Mouse (Mus musculus) activated CD4-positive, CD25-positive, alpha-beta regulatory T cell, adult 4 months (primary cell): ENCODE measurements at regions not wholly inside any gene's neighbourhood (a gene's known extent, or its start where the extent isn't known, plus 50 kb on each side); places are given as distances from the start of the nearest gene placed in this dataset.

ENCODE experiments used
- ATAC-seq: one replicate; pipeline ENCODE4 v1.8.0; 2017

DNA sequence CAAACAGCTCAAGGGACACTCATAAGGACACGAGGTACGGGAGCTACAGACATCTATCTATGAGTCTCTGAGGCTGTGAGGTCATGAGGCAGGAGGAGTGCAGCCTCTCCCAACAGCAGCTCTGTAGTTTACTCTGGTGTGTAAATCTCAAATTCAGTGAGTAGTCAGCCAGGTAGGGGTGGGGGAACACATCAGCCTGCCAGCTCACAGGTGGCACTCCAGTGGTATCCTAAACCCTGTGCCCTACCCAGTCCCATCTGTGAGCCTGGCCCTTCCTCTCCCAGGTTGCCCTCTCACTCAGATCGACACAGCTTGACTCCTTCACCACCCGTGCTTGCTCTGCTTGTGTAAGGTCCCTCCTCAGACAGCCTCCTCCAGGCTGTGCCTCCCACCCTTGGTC, 202.2 kb downstream of the Sipa1l2 start:
- no peak for ATAC-seq

DNA sequence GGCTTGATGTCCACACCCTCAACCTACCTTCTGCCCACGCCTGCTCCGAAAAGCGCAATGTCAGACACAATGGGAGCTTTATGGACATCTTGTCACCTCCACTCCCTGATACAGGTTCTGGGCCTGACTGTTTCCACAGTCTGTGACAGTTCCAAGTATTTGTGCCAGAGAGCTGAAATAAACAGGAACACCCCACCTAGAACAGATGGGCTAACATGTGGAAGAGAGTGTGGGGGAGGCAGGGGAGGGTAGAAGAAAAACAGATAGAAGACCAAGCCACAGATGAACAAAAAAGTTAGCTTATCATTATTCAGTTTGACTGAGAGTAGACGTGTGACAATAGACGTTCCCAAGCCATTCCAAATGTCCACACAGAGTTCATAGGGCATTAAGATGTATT, 204.6 kb downstream of the Sipa1l2 start:
- no peak for ATAC-seq

DNA sequence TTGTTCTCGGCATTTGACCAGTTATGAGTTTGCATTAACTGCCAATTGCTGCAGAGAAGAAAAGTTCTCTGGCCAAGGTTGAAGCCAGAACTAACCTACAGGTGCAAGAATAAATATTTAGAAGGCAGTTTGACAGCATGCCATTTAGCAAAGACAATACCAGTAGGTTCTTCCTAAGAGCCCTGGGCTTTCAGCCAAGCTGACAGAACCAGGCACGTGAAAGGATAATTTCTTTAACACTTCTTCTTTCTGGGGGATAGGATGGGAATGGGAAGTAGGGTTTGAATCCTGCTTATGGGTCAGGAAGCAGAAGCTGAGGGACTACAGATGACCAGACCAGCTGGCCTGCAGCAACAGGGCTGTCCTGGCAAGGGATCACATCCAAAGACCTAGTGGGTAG, 210.2 kb downstream of the Sipa1l2 start:
- ATAC-seq: no peak

DNA sequence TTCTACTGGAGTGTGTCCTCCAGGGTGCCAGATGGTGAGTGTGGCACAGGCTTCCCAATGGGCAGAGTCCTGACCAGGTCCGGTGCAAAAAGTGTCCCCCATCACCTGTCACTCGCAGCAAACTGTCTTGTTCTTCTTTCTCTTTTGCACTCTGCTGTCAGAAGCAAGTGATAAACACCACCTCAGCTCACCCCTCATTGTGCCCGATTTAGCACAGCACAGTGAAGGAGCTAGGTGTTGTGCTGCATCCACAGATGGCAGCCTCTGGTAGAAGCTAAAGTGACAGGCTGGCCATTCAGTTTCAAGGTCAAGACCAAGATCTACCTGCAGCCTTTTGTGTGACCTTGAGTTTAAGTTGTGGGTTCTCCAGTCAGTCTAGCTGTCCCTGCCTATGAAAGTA, 211.8 kb downstream of the Sipa1l2 start:
- no peak for ATAC-seq

DNA sequence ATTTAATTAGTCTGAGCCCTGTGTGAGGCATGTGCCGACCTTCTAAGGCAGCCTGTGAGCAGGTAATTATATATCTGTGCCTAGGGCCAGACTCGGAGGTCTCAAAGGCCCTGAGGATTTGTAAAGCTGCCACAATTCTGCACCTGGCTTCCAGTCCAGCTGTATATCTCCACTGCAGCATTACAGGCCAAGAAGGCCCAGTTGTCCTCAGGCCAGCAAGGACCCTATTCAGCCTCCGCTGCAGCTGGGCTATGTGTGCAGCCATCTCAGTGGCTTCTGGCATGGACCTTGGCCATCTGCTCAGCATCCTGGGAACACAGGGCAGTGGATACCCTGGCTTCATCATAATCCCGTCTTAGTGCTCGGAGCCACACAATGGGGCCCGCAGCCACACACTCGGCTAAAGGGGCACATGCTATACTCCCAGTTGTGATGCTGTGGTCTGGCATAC, 214.5 kb downstream of the Sipa1l2 start:
- no peak for ATAC-seq

DNA sequence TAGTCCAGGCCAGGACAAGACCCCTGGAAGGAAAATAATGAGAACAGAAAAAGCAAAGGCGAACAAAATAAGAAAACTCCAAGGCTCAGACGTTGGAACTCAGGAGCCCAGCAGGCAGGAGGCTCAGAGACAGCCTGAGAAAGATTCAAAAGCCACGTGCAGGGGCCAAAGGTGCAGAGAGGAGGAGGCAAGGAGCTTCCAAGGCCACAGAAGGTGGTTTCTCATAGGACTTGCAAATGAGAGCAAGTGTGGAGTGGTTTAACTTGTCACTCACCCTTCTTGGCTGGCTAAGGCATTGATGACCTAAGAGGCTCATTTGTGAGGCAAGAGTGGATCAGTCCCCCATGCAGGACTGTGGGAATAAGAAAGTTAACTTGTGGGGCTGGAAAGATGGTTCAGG, 217.3 kb downstream of the Sipa1l2 start:
- no peak for ATAC-seq

DNA sequence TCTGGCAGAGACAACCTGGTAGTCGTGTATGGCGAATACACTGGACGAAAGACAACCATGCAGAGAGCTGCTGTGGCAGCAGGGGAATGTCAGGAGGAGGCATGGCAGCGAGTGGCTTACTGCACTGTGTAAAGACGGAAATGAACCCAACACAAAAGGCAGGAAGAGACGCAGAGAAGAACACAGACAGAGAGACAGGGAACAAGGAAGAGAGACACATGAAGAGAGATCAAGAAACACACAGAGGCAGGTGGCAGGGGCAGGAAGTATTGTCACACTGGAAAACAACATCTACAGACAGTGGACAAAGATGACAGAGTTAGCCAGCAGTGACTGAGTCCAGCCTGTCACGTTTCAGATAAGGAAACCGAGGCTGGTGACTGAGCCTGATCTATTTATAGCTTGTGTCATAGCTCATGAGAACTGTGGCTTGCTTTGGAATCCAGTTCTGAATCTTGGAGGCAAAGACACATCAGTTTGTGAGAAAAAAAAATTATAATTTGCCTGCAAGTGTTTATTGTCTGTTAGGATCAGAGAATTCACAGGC, 218.0 kb downstream of the Sipa1l2 start:
- ATAC-seq: no peak

DNA sequence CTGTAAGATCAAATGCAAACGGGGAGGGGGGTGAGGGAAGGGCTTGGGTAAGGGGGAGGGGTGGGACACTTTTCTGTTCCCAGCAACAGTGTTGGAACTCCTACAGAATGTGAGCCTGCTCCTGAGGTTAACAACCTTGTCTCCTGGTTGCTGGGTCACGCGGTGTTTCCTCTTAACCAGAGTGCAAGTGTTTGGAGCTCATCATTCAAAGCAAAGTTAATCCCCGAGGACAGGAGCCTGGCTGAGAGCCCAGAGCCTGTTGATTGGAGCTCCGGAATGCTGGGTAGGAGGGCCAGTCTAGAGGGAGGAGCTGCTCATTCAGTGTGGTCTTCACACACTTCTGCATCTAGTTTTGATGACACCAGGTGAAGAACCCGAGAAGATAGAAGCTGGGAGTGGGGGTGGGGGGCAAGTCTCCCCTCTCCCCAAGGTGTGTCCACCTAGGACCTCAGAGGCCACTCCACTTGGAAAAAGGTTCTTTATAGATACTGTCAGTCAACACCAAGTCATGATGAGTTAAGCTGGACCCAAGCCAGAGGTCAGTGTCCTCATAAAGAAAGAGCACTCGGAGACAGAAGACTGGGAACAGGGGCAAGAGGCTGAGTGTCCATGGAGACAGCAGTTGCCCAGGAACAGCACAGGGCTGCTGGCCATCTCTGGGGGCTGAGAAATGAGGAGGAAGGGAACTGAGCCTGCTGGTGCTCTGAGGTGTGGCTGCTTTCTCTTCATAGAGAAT, 220.2 kb downstream of the Sipa1l2 start:
- ATAC-seq: no peak

DNA sequence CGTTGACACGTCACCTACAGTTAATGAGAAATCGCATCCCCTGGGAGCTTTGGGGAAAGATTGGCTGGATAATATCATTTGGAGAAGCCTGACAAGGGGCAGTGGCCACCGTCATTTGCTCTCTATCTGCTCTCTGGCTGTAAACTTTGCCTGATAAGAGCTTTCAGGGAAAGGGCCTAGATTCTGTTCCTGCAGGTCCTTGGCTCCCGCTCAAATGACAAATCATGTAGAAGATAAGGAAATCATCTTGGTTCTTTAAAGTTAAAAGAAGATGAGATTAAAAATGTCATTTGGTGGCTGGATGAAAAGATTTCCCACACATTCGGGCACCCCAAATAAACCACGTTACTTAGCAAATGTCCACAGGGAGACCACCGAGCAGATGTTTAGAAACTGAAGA, 223.4 kb downstream of the Sipa1l2 start:
- ATAC-seq: no peak

DNA sequence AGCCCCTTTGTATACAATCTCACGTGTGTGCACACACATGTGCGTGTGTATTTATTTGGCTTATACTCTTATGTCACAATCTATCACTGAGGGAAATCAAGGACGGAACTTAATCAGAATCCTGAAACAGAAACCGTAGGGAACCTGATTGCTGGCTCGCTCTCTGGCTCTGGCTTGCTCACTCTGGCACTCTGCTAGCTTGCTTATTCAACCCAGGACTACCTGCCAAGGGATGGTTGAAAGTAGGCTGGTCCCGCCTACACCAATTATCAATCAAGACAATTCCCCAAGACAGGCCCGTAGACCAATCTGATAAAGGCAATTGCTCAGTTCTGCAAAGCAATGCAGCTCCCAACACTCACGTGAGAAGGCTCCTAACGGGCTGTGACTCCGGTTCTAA, 224.0 kb downstream of the Sipa1l2 start:
- no peak for ATAC-seq

DNA sequence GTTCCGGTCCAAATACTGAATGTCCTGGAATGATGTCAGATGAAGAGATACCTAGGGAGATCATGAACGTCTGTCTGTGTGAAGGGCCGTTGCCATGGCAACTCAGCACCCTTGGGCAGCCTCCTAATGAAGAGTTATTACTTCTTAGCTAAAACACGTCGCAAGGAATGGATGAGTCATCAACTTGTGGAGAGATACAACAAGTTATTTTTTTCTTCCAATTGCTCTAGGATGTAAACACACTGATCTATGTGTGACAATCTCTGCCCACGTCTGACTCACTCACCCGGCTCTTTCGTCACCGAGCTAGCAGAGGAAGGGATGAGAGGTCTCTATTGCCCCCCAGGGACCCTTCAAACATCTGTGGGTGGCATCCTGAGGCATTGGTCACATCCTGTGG, 225.7 kb downstream of the Sipa1l2 start:
- ATAC-seq: peak; percentile 52

DNA sequence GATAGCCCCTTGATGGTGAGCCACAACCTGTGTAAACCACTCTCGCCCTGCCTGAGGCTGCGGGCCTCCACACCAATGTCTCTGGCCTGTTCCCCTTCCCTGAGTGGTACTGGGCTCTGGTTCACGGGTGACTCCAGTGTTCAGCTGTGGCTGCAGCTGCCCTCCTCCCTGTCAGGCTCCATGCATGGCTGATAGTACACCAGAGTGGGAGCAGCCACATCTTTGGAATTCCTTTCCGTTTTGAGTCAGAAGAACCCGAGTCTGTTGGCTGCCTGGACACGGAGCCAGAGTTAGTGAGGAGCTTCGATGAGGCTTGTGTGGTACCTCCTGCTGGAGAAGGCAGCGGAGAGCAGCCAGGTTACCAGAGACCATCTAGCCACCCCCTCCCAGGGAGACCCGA, 227.1 kb downstream of the Sipa1l2 start:
- no peak for ATAC-seq

DNA sequence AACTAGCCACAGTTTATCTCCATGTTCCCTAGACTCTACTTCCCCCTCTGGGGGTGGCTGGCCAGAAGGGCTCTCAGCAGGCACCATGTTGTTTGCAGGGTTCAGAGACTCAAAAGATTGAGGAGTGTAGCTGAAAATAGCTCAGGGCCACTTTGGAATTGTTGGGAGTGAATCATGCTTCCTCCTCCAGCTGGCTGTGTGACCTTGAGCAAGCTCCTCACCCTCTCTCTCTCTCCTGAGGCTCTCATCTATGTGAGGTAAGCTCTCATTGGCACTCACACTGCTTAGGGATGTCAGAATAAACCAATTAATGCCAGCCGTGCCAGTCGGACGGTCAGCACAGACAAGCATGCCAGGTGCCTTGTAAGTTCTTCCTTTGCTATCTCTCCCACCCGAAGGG, 228.0 kb downstream of the Sipa1l2 start:
- no peak for ATAC-seq

DNA sequence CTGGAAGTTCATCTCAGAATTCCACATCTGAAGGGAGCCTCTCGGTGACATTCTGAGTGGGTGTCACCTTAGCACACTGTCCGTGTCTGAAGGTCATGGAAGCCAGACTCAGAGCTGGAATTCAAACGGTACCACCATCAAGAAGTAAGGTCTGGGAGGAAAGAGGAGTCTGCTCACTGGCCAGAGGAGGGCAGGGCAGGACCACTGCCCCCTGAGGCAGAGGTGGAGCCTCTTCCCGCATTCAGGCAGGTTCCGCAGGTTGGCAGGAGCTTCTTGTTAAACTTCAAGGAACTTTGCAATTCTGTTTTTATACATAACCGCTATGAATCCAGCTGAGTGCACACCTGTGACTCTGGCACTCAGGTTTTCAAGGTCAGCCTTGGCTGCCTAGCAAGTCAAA, 231.4 kb downstream of the Sipa1l2 start:
- ATAC-seq: no peak

DNA sequence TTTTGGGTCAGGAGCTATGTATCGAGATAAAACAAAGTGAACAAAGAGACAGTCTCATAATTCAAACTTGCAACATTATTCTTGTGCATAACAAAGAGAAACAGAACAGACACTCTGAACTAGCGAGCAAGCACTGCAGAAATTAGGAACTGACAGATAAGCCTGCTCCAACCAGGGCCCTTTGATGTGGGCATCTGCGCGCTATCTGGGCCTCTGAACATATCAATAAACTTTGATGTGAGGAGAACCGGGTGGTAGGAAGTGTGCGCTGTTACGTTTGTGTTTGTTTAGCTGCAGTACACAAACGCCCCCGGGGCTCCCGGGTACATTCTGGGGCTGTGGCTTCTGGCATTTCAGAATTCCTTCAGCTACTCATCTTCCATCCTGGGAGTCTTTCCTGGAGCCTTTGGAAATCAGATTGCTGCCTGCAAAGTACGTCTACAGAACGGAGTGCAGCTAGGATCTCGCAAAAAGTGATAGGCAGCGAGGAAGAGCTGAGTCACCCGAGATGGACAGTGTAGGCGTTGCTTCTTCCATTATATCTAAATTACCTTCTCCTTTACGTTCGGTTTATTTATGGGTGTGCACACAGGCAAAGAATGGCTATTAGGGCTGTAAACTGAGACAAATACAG, 232.0 kb downstream of the Sipa1l2 start:
- peak; percentile 84 for ATAC-seq

DNA sequence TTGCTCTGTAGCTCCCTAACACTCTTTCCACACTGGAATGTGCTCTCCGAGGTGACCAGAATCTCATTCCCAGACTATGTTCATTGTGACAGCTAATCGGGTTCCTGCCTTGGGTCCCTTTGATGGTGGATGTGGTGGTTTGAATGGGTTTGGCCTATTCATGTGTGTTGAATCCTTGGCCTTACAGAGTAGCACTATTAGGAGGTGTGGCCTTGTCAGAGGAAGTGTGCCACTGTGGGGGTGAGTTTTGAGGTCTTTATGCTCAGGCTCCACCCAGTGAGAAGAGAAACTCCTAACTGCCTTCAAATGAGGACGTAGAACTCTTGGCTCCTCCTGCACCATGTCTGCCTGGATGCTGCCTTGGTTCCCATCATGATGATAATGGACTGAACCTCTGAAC, 232.8 kb downstream of the Sipa1l2 start:
- ATAC-seq: peak; percentile 83

DNA sequence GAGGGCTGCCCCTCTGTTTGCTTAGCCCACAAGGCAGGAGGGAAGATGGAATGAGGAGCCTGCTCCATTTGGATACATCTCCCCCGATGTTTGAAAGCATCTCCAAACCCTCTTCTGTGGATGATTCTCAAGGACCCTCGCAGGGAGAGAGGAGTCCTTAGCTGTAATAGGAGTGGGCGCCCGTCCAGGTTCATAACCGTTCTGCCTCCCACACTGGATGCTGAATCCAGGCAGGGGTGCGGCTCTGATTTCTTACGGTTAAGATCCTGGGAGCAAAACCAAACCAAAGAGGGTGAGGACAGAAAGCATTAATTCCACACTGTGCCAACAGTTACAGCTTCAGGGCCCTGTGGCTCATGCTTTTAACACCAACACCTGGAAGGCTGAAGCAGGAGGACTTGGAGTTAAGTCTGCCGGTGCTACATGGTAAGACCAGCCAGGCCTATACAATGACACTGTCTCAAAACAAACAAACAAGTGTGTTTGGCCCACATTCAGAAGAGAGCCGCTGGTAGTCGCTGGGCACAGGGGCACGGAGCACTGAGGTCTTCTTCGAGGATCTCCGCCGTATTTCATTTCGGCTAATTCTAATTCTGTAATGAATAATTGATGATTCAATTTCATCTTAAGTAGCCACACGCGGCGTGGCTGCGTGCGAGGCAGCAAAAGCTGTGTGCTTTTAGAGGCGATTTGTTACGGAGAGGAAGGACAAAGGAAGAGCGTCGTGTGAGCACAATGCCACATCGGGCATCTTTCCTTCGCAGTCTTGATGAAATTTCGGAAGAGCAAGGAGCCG, 233.8 kb downstream of the Sipa1l2 start:
- ATAC-seq: no peak

DNA sequence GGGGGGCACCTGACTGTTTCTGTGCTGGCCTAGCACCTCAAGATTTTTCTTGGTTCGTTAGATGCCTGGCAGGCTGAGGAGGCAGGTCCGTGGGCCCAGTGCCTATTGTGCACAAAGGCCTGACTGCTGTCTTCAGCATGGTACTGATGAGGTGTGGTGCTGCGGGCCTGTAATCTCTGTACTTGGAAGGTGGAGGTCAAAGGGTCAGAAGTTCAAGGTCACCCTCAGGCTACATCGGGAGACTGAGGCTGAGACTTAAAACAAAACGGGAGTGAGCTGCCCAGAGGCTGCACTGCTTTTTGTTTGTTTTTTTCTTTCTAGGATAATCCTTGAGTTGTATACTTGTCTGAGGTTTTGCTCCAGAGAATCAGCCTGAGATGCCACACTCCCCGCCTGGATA, 234.4 kb downstream of the Sipa1l2 start:
- no peak for ATAC-seq

DNA sequence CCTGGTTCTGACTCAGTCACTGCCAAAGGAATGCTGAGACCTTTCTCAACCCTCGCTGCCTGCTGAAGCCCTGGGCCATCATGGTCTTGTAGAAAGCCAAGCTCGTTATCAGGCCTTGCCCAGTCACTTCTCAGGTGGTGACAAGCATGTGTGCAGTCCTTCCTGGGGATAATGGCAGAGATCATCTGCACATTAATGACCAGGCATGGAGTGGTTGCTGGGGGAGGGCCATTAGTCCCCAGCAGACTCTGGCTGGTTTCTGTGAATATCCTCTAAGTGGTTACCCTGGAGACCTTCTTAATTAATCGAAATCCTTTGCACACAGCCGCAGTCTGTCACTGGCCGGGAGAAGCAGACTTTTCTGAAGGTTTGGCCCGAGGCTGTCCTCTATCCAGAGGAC, 239.0 kb downstream of the Sipa1l2 start:
- ATAC-seq: no peak

DNA sequence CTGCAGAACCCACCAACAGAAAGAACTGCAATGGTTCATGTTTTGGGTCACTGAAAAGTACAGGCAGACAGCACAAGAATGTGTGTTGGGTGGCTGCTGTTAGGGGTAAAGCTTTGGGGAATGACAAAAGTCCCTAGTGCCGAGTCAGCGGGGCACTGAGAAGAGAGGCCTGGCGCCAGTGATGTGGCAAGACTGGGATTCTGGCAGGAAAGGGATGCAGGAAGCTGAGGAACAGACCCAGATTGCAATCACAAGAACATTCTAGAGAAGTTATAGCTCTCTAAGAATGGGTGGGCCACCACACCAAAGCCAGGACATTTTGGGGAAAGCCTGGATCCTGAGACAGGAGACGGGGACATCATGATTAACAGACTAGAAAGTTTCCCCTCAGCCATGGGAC, 241.0 kb downstream of the Sipa1l2 start:
- ATAC-seq: no peak

DNA sequence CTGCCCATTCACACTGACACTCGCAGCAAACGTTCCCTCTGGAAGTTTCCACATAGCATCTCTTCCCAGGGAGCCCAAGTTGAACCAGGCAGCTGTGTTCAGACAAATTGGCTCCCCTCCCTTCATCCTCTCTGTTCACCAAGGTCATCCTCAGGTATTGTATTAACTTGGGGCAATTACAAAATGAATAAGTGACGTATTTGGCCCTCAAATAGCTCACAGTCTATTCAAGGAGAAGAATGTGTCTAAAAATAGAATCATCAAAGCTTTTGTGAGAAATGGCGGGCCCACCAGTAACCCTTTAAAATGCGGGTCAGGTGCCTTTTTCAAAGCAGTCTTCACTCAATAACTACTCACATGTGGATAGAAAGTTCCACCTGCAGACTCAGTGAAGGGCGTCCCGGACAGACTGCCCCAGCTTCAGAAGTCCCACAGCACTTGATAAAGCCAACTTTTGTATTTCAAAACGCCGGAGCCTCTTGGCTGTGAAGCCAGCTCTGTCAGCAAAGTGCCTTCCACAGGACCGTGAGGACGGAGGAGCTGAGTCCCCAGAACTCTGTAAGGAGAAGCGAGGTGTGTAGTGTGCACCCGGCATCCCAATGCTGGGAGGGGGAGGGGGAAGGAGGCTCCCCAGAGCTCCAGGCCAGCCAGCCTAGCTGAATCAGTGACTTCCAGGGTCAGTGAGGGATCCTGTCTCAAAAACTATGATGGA, 241.9 kb downstream of the Sipa1l2 start:
- no peak for ATAC-seq

DNA sequence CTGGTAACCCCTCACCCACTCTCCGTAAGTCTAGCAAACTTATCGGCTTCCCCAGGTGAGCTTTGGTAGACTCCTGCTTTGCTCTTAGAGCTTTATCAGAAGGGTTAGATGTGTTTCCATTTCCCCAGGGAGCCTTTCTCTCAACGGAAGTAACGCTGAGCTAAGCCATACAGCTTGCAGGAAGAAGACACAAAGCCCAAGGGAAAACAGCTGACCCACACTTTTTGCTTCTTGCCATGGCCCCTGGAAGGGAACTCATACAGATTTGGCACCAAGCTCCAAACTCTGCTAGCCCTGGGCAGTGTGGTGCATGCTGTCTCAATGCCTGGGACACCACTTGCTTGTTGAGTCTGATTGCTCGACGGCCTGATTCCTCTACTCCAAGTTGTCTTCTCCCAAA, 242.6 kb downstream of the Sipa1l2 start:
- ATAC-seq: no peak

DNA sequence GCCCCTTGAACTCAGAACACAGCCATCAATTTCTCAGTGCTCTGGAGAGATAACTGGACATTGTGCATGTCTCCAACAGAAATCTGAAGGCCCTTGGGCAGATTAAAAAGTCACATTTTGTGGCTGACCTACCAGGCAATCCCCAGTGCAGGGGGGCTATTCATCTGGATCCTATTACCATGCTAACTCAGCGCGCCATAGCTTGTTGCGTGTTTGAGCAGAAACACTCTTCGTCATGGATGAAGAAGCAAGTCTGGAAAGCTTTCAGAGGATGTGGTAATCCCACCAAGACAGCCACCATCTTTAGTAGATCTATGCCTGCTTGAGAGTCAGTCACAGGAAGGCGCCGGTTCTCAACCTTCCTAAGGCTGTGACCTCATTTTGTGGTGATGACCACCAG, 243.9 kb downstream of the Sipa1l2 start:
- no peak for ATAC-seq
